Mouse (Mus musculus) sigmoid colon, adult 10 weeks (tissue): ENCODE data around the gene Rhobtb1. TPM values are rescaled to one million over a fixed set of nuclear protein-coding genes. Genes with fewer than 3 reads are reported as not detected.

Experiments
- polyA plus RNA-seq: library from polyadenylated mRNA; stranded (reverse); fragments of 350-450 nt; fragmentation: Illumina TruSeq; extraction: RNeasy Lipid Tissue Mini Kit (QIAGEN cat#74804); gene quantifications from one replicate; pipeline ENCODE4 v1.2.3, GENCODE M21; 2014; ENCODE audit warnings: low read depth, low replicate concordance

Gene Rhobtb1
- 5.8 TPM for polyA plus RNA-seq

DNA sequence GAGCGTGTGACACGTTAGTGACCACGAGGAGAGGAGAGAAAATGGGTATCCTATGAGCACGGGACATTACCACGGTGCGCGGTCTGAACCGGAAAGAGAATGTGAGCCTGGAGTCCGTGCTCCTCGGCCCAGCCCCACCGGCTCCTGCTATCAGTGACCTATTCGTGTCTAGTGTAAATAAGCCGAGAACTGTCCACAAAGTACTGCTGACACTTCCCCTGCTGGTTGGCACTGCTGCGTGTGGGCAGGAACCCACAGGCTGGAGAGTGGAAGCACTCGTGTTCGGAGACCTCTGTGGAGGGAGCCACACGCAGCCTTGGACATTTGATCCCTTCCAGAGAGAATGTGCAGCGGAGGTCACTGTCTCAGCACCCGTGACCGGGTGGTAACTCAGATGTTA is at the start of gene Rhobtb1:
Rhobtb1 (plus strand) TSS at position 390 of the 400 bp plus-strand sequence.

DNA sequence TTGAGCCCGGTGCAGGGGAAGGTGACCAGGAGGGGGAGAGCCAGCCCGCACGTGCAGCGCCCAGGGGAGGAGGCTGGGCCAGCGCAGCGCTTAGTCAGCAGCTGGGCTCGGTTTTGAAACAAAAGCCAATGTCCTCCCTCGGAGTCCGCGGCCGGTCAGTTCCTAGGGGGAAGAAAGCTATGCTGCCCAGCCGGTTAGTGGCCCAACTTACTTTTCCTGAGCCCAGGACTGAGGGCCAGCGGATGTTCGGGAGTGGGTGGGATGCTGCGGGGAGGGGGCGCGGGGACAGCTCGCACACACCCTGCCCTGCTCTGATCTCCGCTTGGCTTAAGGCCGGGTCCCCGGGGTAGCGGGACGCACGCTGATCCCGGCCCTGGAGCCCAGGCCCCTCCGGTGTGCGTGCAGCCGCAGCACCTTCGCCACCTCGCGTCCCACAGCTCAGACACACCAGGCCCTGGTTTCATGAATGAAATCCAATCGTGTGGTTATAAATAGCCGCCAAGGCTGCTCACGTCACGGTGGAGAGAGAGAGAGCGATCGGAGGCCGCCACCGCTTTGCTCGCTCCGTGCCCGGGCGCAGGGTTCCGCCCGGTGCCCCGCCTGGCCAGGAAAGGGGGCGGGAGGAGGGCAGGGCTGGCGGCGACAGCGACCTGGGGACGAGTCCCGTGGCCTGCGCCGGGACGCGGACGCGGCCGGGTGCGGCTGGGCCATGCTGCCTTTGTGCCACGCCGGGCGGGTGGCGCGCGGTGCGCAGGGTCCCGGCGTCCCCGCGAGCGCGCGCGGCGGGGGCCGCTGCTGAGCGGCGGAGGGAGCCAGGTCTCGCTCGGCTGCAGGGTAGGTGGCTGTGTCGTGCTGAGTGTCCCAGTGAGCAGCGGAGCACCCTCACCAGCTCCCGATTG is 61.6 kb downstream of the Rhobtb1 start, which contains the start of gene A930033H14Rik:
A930033H14Rik (minus strand) TSS at position 557 of the 899 bp plus-strand sequence.

Other genes with a start within 250 kb of the Rhobtb1 start
- 1.1 TPM for gene A930033H14Rik, start 61.7 kb downstream of the Rhobtb1 start, polyA plus RNA-seq
- 43.7 TPM for gene Cdk1, start 201.5 kb downstream of the Rhobtb1 start, polyA plus RNA-seq
- gene Ank3, start 247.3 kb downstream of the Rhobtb1 start, polyA plus RNA-seq = 79.3 TPM